Mouse (Mus musculus): ENCODE measurements around the gene Col4a3bp. TPM values are rescaled to one million over a fixed set of nuclear protein-coding genes. Genes with fewer than 3 reads are reported as not detected.

Col4a3bp gene
- polyA plus RNA-seq, 1 experiment from 2014 or later: 9.2 TPM

DNA sequence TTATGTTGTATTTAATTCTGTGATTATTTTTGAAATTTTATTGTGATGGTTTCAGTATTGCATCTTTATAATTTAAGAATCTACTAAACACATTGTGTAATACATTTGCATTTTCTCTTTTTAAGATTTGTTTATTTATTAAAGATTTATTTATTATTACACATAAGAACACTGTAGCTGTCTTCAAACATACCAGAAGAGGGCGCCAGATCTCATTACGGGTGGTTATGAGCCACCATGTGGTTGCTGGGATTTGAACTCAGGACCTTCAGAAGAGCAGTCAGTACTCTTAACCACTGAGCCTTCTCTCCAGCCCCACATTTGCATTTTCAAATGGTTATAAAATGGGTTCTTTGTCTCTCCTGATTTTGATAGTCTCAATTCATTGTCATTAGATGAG, 2.1 kb downstream of the Col4a3bp start:
- no peaks in the 10 kb centered on the region for H3K36me3 ChIP-seq (replicated peaks)
- peaks cover 15% of the 10 kb centered on the region for H3K4me1 ChIP-seq
- WGBS: 86% methylated on average over 2 of the region's 2 CpGs
- no peak overlapping the region for H3K27ac ChIP-seq
- no peaks in the 10 kb centered on the region for H3K27me3 ChIP-seq (replicated peaks)
- H3K9me3 ChIP-seq: no peaks in the 10 kb centered on the region
- no peak for ATAC-seq (replicated peaks)
- H3K4me2 ChIP-seq: peak overlapping the region; percentile 76; the same call in 1 of the 2 replicates
- H3K9ac ChIP-seq: no peak overlapping the region
- H3K4me3 ChIP-seq: no peak overlapping the region

DNA sequence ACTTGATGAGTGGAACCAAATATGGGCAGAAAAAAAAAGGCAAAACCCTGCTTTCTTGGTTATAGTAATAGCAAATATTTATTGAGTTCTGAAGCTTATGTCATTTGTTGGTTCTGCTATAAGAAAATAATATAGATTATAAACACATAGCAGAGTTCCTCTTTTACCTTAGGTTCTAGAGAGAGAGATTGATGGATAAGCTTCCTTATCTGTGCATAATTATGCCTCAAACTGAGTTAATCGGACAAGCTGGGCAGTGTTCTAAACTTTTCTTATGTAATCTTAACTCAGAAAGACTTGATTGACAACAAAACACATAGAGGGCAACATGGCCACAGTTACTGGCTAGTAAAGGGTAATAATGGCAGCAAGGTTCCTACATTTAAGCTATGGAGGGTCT, 4.8 kb downstream of the Col4a3bp start:
- Histone ChIP-seq H3K4me2 (no peak overlapping the region), H3K4me3 (no peak overlapping the region), H3K27me3 (replicated peaks) (no peaks in the 10 kb centered on the region), H3K9ac (no peak overlapping the region), H3K4me1 (peaks cover 11% of the 10 kb centered on the region), H3K27ac (no peak overlapping the region), H3K36me3 (replicated peaks) (no peaks in the 10 kb centered on the region), H3K9me3 (no peaks in the 10 kb centered on the region)
- no peak for ATAC-seq (replicated peaks)
- WGBS: 77% methylated on average over 1 of the region's 1 CpGs

DNA sequence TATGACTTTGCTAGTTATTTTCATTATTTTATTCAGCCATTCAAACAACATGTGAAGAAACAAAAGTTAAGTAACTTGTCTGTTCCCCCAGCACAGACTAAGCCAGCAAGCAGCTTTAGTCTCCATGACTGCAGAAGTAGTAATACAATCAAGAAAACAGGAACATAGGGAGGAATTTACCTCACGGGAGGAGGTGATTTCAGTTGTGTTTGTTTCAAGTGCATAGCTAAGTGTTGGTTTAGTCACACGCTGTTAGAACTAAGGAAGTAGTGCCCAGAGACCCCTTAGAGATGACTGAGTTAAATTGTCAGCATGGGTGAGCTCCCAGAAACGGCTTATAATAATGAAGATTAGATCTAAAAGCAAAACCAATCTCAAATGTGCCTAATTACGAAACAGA, 5.5 kb downstream of the Col4a3bp start:
- no peaks in the 10 kb centered on the region for H3K36me3 ChIP-seq (replicated peaks)
- H3K27ac ChIP-seq: no peak overlapping the region
- no peaks in the 10 kb centered on the region for H3K27me3 ChIP-seq (replicated peaks)
- no peaks in the 10 kb centered on the region for H3K9me3 ChIP-seq
- H3K4me1 ChIP-seq: peaks cover 11% of the 10 kb centered on the region
- WGBS: 65% methylated on average over 4 of the region's 4 CpGs
- H3K9ac ChIP-seq: no peak overlapping the region
- H3K4me2 ChIP-seq: no peak overlapping the region
- ATAC-seq (replicated peaks): no peak
- H3K4me3 ChIP-seq: no peak overlapping the region

DNA sequence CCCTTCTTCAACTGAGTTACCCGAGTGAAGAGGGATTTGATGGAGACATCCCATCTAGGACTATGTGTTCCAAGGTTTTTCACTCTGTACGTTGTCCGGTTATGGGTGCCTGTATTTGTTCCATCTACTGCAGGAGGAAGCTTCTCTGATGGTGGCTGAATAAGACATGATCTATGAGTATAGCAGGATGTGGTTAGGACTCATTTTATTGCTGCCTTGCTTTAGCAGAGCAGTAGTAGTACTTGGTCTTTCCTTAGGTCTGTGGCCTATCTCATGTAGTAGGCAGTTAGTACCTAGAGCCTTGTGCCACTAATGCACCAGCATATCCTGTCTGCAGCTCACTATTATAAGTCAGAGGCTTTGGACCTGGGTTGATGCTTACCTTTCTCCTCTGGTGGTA, 12.7 kb downstream of the Col4a3bp start:
- H3K4me2 ChIP-seq: no peak overlapping the region
- no peaks in the 10 kb centered on the region for H3K9me3 ChIP-seq
- H3K27ac ChIP-seq: no peak overlapping the region
- 89% methylated on average over 3 of the region's 3 CpGs for WGBS
- no peak overlapping the region for H3K9ac ChIP-seq
- no peaks in the 10 kb centered on the region for H3K4me1 ChIP-seq
- no peak for ATAC-seq (replicated peaks)
- H3K36me3 ChIP-seq (replicated peaks): 0 out of 2 replicates have a peak, but pooled peaks cover 4% of the 10 kb centered on the region
- no peaks in the 10 kb centered on the region for H3K27me3 ChIP-seq (replicated peaks)
- H3K4me3 ChIP-seq: no peak overlapping the region

DNA sequence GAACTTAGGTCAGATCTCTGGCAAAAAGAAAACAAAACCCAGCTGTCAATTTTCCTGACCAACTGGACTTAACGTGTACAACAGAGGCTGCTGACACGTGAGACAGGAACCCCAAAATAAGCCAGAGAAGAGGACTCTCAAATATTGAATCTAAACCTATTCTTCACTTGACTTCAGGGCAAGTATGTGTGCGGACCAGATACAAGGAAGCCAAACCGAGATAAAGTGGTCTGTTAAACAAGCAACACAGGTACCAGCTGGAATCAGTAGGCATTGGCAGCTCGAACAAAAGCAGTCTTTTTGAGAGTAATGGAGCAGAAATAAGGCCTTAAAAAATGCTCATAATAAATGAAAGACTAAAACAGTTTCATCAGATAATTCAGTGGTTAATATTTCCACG, 25.6 kb downstream of the Col4a3bp start:
- ATAC-seq (replicated peaks): no peak
- no peak overlapping the region for H3K27ac ChIP-seq
- H3K9me3 ChIP-seq: no peaks in the 10 kb centered on the region
- no peak overlapping the region for H3K4me3 ChIP-seq
- H3K9ac ChIP-seq: no peak overlapping the region
- H3K27me3 ChIP-seq (replicated peaks): no peaks in the 10 kb centered on the region
- no peaks in the 10 kb centered on the region for H3K4me1 ChIP-seq
- 64% methylated on average over 6 of the region's 6 CpGs for WGBS
- H3K36me3 ChIP-seq (replicated peaks): peaks cover 3% of the 10 kb centered on the region; the same call in 1 of the 2 replicates
- H3K4me2 ChIP-seq: no peak overlapping the region

DNA sequence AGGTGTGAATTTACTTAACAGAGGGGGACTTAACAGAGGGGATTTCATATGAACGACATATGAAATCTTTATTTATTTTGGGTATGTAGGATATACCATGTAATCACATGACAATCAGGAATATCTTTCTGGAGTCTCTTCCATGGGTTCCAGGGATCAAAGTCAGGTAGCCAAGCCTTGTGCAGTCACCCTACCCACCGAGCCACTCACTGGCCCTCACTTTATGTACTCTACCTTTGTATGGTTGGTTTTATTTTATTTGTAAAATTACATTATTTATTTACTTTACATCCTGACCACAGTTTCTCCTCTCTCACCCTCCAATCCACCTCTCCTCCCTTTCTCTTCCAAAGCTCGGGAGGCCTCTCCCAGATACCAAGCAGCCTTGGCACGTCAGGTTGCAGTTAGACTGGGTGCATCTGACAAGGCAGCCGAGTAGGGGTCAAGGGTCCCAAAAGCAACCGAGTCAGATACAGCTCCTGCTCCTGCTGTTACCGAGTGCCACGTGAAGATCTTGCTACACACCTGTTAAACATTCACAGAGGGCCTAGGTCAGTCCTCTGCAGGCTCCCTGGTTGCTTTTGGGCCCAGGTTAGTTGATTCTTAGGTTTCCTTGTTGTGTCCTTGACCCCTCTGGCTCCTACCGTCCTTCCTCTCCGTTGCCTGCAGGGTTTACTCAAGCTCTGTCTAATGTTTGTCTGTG, 28.0 kb downstream of the Col4a3bp start:
- Histone ChIP-seq H3K27me3 (replicated peaks) (no peaks in the 10 kb centered on the region), H3K4me1 (no peaks in the 10 kb centered on the region), H3K9ac (no peak overlapping the region), H3K4me2 (no peak overlapping the region), H3K36me3 (replicated peaks) (peaks cover 6% of the 10 kb centered on the region; the same call in 1 of the 2 replicates), H3K9me3 (no peaks in the 10 kb centered on the region), H3K4me3 (no peak overlapping the region), H3K27ac (no peak overlapping the region)
- no peak for ATAC-seq (replicated peaks)
- 69% methylated on average over 10 of the region's 10 CpGs for WGBS

DNA sequence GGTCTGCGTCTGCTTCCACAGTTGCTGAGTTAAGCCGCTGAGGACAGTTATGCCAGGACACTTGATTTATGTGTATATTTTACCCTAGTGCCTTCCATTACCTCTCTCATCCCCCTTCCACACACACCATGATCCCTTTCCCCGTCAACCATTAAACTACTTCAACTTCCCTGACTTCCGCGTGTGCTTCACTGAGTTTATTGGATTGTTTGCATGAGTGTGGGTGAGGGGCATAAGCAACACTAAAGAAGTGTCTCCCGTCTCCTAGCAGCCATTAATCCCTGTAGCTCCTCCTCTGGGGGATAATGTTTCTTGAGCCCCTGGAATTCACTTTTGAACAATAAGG, 28.6 kb downstream of the Col4a3bp start:
- Histone ChIP-seq H3K4me2 (no peak overlapping the region), H3K4me1 (no peaks in the 10 kb centered on the region), H3K36me3 (replicated peaks) (peaks cover 6% of the 10 kb centered on the region; the same call in 1 of the 2 replicates), H3K4me3 (no peak overlapping the region), H3K9me3 (no peaks in the 10 kb centered on the region), H3K27ac (no peak overlapping the region), H3K27me3 (replicated peaks) (no peaks in the 10 kb centered on the region), H3K9ac (no peak overlapping the region)
- no peak for ATAC-seq (replicated peaks)
- 46% methylated on average over 6 of the region's 6 CpGs for WGBS

DNA sequence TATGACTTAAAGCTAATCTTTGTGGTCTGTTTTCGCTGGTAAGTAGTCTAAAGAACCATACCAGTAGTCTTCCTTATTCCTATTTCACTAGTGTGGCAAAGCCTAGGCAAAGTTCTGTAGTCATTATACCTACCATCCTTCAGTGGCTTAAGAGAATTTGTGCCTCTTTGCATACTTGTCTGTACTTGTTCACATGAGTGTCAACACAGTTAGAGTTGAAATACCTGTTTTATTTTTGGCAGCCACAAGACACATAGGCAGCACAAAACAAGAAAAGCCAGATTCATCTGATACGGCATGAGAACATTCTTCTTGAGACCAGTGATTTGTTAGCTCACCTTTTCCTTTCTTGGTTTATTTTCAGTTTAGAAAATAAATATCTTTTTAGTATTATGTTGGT, 31.8 kb downstream of the Col4a3bp start:
- WGBS: 95% methylated on average over 2 of the region's 2 CpGs
- no peak for ATAC-seq (replicated peaks)
- H3K9ac ChIP-seq: no peak overlapping the region
- no peak overlapping the region for H3K4me2 ChIP-seq
- H3K27me3 ChIP-seq (replicated peaks): no peaks in the 10 kb centered on the region
- H3K4me3 ChIP-seq: no peak overlapping the region
- peaks cover 6% of the 10 kb centered on the region; the same call in 1 of the 2 replicates for H3K36me3 ChIP-seq (replicated peaks)
- H3K27ac ChIP-seq: no peak overlapping the region
- no peaks in the 10 kb centered on the region for H3K4me1 ChIP-seq
- no peaks in the 10 kb centered on the region for H3K9me3 ChIP-seq

DNA sequence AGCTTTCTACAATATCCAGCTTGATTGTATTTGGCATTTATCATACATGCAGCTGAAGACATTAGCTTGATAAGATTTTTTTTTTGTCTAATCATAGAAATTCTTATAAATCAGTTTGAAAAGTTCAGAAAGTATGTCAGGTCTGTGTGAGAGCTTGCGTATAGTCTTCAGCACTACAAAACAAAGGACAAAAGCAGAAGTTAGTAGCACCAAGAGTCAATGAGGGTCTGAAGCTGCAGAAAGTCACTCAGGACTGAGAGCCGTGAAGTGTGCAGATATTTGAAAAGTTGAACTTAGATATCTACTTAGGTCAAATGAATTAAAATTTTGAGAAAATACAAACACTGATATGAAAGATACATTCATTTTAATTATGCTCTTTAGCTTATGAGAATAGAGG, 36.7 kb downstream of the Col4a3bp start:
- H3K9ac ChIP-seq: no peak overlapping the region
- no peaks in the 10 kb centered on the region for H3K36me3 ChIP-seq (replicated peaks)
- WGBS: 81% methylated on average over 2 of the region's 2 CpGs
- no peak overlapping the region for H3K4me2 ChIP-seq
- H3K4me1 ChIP-seq: no peaks in the 10 kb centered on the region
- H3K9me3 ChIP-seq: no peaks in the 10 kb centered on the region
- H3K27me3 ChIP-seq (replicated peaks): no peaks in the 10 kb centered on the region
- ATAC-seq (replicated peaks): no peak
- no peak overlapping the region for H3K4me3 ChIP-seq
- no peak overlapping the region for H3K27ac ChIP-seq

DNA sequence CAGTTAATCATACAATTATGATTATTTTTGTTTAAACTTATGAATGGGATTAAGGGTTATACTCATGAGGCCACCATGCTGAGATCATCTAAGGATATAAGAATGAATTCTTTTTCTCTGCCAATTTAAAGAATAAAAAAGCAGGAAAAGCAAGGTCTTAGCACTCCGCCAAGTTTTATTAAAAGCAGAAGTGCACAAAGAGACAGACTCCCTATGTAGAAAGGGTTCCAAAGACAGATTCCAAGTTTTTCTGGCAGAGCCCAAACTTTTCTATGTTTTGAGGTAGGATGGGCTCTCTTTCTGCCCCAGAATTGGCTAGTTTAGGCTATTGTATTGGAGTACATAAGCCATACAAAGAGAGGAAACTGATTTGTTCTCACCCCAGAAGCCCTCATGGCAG, 37.6 kb downstream of the Col4a3bp start:
- H3K27ac ChIP-seq: no peak overlapping the region
- no peak for ATAC-seq (replicated peaks)
- H3K4me2 ChIP-seq: no peak overlapping the region
- H3K9ac ChIP-seq: no peak overlapping the region
- 58% methylated on average over 1 of the region's 1 CpGs for WGBS
- H3K9me3 ChIP-seq: no peaks in the 10 kb centered on the region
- no peak overlapping the region for H3K4me3 ChIP-seq
- H3K27me3 ChIP-seq (replicated peaks): no peaks in the 10 kb centered on the region
- no peaks in the 10 kb centered on the region for H3K4me1 ChIP-seq
- no peaks in the 10 kb centered on the region for H3K36me3 ChIP-seq (replicated peaks)

DNA sequence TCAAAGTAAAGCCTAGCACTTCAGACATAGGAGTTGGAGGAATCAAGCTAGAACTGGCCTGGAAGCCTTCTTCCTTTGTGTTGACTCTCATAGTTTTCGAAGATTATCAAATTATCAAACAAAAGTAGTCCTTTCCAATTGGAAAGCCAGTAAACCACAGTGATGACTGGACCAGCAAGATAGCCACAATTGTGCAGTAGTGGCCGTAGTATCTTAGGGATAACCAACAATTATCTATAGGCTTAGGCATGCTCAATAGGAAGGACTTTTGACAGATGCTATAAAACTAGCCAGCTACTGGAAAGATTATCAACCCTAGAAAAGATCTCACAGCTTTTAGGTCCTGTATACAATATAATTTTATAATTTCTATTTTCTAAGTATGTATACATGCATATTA, 41.8 kb downstream of the Col4a3bp start:
- H3K4me3 ChIP-seq: no peak overlapping the region
- no peak overlapping the region for H3K9ac ChIP-seq
- H3K27ac ChIP-seq: no peak overlapping the region
- H3K27me3 ChIP-seq (replicated peaks): no peaks in the 10 kb centered on the region
- no peaks in the 10 kb centered on the region for H3K9me3 ChIP-seq
- whole genome bisulfite sequencing: 95% methylated on average over 2 of the region's 2 CpGs
- H3K36me3 ChIP-seq (replicated peaks): no peaks in the 10 kb centered on the region
- ATAC-seq (replicated peaks): no peak
- peaks cover 3% of the 10 kb centered on the region; the same call in 1 of the 2 replicates for H3K4me1 ChIP-seq
- no peak overlapping the region for H3K4me2 ChIP-seq

DNA sequence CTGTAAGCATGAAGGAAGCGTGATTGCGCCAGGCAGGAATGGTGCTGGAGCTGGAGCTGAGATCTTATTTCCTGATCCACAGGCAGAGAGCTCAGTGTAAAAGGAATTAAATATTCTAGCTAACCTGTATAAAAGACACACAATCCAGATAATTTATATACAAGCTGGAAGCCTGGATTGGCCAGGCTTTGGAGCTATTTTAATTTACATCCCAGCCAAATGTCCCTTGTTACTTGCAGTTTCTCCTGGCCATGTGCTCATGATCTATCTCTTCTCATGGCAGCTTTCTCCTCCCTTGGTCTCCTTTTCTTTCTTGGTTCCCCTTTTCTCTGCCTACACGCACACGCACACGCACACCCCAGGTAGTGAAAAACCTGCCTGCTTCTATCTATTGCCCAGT, 44.1 kb downstream of the Col4a3bp start:
- no peaks in the 10 kb centered on the region for H3K36me3 ChIP-seq (replicated peaks)
- no peaks in the 10 kb centered on the region for H3K27me3 ChIP-seq (replicated peaks)
- no peak overlapping the region for H3K4me2 ChIP-seq
- ATAC-seq (replicated peaks): no peak
- no peak overlapping the region for H3K9ac ChIP-seq
- WGBS: 91% methylated on average over 5 of the region's 5 CpGs
- H3K4me1 ChIP-seq: peaks cover 3% of the 10 kb centered on the region; the same call in 1 of the 2 replicates
- H3K4me3 ChIP-seq: no peak overlapping the region
- no peaks in the 10 kb centered on the region for H3K9me3 ChIP-seq
- H3K27ac ChIP-seq: no peak overlapping the region

DNA sequence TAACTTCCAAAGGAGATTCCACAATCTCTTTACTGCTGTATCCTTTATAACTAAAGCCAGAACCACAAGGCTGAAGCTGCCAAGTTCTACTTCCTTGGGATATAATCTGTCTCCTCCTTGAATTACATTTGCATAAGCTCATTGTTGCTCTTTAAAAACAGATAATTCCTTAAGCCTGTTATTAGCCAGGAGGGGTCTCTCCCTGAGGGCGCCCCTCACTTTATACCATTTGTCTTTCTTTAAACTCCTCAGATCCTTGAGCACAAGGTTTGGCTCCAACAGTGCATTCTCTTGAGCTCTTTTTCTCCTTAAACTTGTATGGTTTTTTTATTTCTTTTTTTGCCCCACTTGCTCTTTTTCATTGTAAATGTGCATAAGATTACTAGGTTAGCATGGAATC, 46.2 kb downstream of the Col4a3bp start:
- H3K9ac ChIP-seq: no peak overlapping the region
- ATAC-seq (replicated peaks): no peak
- H3K27me3 ChIP-seq (replicated peaks): no peaks in the 10 kb centered on the region
- no peak overlapping the region for H3K4me2 ChIP-seq
- 62% methylated on average over 1 of the region's 1 CpGs for WGBS
- no peak overlapping the region for H3K4me3 ChIP-seq
- H3K27ac ChIP-seq: no peak overlapping the region
- H3K9me3 ChIP-seq: no peaks in the 10 kb centered on the region
- H3K36me3 ChIP-seq (replicated peaks): no peaks in the 10 kb centered on the region
- H3K4me1 ChIP-seq: peaks cover 3% of the 10 kb centered on the region; the same call in 1 of the 2 replicates
